Mouse (Mus musculus) E14TG2a.4 (cell line): ENCODE results near the gene Dysf.

Experiments used
- CTCF ChIP-seq: conservative IDR thresholded peaks from 2 replicates; pipeline ENCODE4 v1.5.1; 2014; ENCODE audit warnings: low read length
- NANOG ChIP-seq: IDR thresholded peaks from 2 replicates; pipeline ENCODE4 v1.6.1; 2014; ENCODE audit warnings: borderline replicate concordance, low read length, mixed read lengths

DNA sequence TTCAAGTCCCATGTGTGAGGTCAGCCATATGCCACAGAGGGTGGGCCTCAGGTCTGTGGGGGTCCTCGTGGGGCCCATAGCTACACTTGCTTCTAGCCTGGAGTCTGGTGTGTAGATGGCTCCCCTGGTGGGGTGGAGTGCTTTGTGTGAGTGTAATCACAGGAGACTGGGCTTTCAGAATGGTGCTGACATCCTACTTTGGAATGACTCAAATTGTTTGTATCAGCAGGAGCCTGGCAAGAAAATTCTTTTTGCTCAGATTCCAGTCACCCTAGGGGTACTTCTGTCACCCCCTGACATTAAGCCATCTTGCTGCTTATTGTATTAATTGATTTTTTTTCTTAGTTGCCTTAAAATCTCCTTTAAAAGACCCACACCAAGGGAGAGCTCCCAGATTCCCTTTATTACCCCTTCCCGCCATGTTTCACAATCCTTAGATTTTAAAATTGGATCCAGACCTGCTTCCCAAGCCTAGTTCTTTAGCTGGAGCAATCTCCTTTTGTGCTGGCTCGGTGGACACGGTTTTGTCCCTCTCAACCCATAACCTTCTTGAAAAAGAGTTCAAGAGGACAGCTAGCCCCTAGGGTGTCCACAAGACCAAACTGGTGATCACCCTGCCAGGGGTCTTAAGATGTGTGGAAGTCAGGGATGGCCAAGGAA is 237.8 kb downstream of the Dysf start:
- TF ChIP-seq CTCF = no peak
- TF ChIP-seq NANOG = no peak
